Mouse (Mus musculus) right cerebral cortex, adult 2 months (tissue): Measurements from ENCODE around the gene Gm10198.

Experiments
- DNase-seq, 2 experiments: peaks; one replicate each; pipeline ENCODE4 v3.0.0; 2021 to 2022; ENCODE audit warnings: low spot score in 2 of 2

Gm10198 gene

DNA sequence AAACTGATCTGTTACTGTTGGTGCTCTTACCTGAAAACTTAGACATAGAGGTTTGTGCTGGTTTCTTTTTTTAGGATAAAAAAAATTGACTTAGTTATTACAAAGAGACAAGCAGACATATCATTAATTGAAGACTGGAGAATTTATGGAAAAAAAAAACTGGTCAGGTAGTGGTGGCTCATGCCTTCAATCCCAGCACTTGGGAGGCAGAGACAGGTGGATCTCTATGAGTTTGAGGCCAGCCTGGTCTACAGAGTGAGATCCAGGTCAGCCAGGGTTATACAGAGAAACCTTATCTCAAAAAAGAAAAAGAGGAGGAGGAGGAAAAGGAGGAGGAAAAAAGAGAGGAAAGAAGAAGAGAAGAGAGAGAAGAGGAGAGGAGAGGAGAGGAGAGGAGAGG is at the start of gene Gm10198:
Gene Gm10198 (plus strand): TSS at position 301 of the 400 bp plus-strand sequence.
- no peak for DNase-seq

DNA sequence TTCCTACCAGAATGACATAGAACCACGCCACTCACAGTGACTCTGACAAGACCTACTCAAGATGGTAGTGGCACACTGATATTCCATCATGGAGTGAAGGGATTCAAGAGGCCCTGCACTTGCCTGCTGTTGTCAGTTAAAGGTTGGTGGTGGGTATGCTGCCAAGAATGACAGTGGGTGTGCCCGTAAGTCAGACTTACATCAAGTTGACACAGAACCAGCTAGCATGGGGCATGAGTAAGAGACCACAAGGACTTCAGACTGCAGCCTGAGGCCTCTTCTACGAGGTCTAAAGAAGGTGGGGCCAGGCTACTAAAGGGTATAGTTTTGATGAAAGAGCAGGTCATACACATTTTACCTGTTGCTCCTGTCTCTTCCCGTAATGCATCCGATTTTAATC is 47.3 kb upstream of the Gm10198 start:
- DNase-seq = no peak

DNA sequence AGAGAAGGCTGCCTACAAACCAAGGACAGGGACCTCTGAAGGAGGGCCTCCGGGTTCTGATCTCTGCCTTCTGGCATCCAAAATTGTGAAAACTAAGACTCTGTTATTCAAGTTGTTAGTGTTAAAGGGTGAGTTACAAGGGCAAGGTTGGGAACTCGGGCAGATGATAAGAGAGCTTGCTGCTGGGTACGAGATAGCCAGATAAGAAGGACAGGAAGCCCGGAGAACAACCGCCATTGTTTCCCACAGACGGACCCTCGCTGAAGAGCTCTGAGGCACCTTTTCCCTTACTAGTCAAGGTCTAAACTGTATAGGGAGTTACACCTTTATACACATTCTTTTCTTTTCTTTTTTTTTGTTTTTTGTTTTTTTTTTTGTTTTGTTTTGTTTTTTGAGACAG is 39.8 kb upstream of the Gm10198 start:
- DNase-seq = no peak

DNA sequence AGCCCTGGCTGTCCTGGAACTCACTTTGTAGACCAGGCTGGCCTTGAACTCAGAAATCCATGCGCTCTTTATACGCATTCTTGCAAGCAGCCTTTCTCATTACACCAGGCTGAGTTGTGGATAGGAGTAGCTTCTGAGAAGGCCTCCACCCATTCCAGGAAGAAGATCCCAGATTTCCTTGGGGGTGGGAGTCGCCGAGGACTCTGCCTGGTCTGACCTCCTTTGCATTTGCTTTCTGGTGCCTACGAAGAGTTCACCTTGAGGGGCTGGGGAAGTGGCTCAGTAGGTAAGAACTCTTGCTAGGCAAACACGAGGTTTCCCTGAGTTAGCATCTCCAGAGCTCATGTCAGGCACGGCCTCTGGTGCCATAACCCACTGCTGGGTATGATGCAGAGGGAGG is 39.4 kb upstream of the Gm10198 start:
- no peak for DNase-seq

DNA sequence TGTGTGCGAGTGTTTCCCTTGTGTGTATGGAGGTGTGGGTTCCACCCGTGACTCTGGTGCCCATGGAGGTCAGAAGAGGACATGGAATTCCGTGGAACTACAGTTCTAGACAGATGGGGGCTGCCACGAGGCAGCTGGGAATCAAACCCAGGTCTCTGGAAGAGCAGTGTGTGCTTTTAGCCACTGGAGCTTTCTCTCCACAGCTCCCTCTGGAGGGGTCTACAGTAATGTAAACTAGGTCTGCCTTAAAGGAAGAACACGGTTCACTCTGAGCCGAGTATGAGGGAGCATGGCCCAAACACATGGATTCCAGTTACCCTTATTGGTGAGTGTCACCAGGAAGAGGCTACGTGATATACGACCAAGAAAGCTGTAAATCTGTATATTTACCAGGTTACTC is 38.6 kb upstream of the Gm10198 start:
- DNase-seq = no peak

DNA sequence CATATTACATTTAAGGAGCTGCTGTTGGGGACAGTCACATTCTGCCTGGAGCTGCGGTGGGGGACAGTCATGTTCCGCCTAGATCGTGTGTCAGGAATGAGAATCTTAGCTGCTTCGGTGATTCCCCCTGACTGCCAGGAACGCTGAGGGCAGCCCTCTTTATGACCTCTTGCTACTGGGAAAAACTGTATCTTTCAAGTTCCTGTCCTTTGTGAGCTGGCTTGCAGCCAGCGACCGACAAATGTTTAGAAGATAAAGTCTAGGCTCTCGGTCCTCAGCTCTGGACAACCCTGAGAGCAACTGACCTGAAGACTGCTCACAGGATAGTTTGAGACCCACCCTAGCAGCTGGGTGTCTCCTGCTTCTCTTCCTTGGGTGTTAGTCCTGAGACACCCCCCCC is 37.3 kb upstream of the Gm10198 start:
- no peak for DNase-seq

DNA sequence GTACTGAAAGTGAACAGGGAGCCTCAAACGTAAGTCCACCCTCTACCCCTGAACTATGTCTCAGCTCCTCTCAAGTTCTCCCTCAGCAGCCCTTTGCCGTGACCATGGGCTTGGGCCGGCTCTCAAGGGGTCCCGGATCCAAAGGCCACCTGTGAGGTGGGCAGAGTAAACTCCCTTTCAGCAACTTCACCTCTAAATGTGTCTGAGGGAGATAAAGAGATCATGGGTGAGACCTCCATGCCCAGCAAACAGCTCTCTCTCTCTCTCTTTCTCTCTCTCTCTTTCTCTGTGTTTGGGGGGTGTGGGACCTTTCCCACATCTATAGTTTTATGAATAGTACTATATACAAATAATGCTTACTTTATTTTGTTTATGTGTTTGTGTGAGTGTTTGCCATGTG is 36.2 kb upstream of the Gm10198 start:
- no peak for DNase-seq

DNA sequence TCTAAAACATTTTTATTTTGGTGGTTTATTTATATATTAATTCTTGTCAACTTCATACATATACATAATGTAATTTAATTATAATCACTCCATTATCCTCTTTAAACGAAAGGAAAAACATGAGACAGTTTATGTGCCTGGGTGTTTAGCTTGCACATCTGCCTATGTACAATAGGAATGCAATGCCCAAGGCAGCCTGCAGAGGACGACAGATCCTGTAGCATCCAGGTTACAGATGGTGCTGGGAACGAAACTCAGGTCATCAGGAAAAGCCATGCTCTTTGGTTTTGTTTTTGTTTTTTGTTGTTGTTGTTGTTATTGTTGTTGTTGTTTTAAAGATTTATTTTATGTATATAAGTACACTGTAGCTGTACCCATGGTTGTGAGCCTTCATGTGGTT is 32.4 kb upstream of the Gm10198 start:
- no peak for DNase-seq

DNA sequence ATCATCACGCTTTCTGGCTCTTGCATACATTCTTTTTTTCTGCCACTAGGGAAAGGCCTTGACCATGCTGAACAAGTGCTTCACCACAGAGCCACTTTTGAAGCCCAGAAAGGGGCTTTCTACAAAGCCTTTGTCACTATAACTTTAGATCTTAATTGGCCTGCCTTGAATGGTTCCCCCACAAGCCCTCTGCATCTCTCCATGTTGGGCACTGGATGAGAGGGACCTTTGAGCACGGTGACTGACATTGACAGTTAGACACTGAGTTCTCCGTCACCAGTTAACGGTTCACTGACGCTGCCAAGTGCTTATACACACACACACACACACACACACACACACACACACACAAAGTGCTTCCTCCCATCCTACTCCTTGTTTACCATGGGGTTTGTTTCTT is 30.0 kb upstream of the Gm10198 start:
- DNase-seq = no peak

DNA sequence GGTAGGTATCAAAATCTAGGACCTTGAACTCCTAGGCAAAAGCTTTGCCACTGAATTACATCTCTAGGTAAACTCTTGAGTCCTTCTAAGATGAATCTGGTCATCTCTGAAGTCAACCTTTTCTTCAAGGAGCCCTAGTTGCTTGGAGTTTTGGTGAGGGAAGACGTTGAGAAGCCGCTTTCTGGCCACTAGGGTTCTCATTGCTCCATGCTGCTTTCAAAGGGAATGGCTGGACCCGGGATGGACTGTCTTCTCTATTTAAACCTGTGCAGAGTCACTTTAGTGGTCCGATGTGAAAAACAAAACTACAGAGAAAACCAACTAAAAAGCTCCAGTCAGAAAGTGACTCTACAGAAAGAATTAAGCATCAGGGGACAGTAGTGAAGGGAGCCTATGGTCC is 18.4 kb upstream of the Gm10198 start:
- DNase-seq = no peak

DNA sequence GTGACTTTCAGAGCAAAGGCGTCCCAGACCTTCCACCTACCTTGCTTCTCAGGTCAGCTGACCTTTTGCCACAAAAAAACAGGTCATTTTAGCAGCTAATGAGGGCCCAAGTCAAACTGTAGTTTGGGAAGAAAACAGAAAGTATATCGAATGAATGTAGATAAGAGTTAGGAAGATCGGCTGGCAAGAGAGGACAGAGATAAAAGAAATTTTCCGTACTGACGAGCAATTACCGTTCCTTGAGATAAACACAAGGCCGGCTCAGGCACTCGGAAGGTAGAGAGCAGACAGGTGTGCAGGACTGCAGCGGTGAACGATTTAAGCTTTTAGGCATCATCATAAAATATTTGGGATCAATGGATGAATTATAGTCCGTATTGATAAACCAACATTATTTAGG is 15.4 kb upstream of the Gm10198 start:
- no peak for DNase-seq

DNA sequence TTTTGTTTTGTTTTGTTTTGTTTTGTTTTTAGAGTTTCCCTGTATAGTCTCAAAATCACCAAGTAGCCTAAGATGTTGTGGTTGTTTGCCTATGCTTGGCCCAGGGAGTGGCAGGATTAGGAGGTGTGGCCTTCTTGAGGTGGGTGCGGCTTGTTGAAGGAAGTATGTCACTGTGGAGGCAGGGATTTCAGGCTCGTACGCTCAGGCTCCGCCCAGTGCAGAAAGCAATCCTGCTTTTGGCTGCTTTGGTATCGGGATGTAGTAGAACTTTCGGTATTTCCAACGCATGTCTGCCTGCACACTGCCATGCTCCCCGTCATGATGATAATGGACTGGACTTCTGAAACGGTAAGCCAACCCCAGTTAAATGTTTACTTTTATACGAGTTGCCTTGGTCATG is 12.5 kb upstream of the Gm10198 start:
- no peak for DNase-seq

DNA sequence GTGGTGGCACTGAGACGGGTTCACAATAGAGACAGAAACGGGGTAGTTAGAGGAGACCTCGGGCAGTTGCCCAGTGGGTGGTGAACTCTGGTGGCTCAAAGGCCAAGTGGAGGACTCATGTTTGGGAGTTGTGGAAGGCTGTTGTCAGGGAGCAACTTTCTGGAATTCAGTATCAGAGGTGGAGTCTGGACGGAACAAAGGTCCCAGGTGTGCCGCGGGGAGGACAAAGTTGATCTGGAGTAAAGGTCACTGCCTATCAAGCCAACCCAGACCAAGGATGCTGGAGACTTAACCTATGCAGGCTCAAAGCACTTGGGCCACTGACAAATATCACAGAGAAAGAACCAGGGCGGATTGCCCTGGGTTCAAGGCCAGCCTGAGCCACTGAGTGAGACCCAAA is 5.5 kb downstream of the Gm10198 start:
- DNase-seq = no peak

DNA sequence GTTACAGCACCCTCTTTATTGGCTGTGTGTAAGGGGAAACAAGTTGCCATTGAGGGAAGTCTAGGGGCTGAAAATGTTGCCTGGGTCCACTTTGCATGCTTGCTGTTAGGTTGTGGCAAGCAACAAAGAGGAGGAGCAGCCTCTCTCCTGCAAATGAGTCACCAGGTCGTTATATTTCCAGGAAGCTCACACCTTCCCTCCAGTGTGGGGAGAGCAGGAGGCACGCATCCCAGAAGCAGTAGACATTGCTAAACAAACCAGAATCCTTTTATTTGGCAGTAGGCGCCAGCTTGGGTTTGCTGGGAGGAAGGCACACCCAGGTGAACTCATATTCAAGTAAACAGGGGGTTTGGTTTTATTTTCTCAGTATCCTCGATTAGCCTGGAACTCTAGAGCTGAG is 8.8 kb downstream of the Gm10198 start:
- no peak for DNase-seq

DNA sequence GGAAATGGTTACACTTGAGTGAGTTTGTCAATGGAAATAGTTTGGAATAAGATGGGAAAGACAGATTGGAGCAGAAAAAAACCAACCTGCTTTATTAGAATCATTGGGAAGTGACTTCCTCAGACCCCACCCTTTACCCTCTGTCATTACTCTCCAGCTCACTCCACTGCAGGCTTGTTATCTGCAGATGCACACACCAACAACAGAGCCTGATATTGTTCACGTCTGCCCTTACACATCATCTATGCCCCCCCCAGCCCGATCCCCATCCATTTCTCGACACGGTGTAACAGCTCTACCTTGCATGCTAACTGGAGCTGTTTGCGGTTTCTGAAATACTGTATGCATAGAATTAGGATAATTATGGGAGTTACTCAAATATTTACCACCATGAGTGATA is 12.2 kb downstream of the Gm10198 start:
- no peak for DNase-seq

DNA sequence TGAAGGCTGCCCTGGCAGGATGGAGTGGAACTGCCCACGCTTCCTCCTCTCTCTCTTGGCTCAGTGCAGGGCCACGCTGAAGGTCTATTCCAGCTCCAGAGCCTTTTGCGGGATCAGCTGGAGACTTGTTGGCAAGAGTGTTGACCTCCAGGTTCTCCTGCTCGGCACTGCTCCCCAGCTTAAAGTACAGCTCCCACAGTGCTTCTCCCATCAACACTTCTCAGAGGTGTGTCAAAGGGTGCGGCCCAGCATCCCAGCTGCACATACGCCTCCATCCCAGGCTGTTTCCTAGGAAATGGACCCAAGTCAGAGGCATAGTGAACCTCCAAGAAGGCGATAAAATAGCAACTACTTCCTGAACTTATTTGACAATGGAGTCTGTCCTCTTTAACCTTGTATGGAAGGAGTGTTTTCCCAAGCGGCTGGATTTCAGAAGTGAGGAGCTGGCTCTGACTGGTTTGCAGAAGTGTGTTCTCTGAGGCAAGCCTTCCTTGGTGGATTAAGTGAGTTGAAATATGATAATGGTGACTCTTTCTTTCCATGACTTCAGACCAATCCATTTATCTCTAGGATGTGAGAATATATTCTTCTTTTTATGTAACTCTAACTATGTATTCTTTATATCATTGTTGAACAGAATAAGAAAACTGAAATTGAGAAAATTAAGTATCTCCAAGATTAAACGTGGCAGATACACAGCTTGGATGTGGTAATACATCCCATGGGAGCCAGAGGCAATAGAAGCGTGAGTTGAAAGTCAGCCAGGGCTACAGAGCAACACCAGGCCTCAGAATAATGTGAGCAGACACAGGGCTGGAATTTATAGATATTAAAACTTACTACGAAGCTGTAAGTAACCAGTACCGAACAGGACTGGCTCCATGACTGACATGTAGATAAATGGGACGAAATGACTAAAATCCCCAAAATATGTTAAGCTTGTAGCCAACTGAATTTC is 23.9 kb downstream of the Gm10198 start:
- DNase-seq = no peak

DNA sequence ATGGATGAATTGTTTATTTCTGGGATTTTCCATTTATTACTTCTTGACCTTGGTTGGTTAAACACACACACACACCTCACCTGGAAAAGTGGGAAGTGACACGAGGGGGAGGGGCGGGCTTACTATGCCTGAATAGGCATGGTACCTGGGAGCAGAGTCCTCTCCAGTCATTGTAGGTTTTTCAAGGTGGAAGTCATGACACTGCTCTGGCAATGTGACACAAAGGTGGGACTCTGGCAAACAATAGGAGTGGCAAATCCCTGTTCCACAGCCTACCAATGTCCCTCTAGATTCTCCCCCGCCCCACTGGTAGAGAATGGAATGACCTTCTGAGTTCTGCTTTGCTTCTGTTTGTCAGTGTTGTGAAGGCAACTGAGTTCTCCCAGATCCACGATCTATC is 27.8 kb downstream of the Gm10198 start:
- no peak for DNase-seq

DNA sequence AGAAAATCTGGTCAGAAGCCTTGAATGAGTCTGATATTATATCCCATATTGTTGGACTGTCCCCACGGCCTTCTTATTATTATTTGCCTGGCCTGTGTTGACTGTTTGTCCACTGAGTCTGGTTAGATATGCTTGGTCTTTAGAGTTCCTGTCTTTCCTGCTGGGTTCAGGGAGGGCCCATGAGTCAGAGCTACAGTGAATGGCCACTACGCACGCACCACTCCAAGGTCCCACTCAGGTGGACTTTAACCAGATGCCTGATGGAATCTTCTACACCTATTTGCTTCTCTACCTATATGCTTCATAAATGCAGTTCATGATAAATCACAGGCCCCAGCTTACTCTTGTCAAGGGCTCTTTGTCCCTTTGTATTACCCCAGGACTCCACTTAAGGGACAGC is 29.8 kb downstream of the Gm10198 start:
- no peak for DNase-seq

DNA sequence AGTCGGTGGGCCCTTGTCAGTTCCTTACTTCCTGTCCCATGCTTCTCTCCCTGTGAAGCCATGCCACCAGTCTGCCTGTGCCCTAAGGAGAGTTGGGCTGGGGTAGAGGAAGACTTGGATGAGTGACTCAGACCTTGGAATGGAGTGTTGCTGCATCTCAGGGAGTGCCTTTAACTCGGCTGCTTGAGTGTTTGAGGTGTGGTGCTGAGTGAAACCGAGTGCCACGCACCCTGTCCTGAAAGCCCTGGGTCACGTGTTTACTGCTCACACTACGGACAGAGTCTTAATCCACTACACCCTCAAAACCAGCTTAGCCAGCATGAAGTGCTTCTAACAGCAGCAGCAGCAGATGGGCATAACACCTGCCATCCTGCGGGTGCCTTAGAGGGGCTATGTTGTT is 30.5 kb downstream of the Gm10198 start:
- DNase-seq = no peak

DNA sequence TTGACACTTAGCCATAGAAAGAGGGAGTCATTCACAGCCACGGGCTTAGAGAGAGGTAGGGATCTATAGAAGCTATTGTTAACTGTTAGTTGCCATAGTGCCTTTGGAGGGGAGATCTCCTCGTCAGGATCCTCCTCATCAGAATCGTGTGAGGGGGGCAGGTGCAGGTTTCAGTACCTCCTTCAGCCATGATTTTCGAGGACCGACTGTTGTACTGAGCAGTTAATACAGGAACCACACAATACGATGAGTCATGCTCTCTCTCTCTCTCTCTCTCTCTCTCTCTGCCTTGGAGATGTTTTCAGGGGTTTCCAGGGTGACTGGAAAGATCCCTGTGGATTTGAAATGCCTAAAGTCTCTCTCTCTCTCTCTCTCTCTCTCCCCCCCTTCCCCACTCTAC is 31.5 kb downstream of the Gm10198 start:
- no peak for DNase-seq

DNA sequence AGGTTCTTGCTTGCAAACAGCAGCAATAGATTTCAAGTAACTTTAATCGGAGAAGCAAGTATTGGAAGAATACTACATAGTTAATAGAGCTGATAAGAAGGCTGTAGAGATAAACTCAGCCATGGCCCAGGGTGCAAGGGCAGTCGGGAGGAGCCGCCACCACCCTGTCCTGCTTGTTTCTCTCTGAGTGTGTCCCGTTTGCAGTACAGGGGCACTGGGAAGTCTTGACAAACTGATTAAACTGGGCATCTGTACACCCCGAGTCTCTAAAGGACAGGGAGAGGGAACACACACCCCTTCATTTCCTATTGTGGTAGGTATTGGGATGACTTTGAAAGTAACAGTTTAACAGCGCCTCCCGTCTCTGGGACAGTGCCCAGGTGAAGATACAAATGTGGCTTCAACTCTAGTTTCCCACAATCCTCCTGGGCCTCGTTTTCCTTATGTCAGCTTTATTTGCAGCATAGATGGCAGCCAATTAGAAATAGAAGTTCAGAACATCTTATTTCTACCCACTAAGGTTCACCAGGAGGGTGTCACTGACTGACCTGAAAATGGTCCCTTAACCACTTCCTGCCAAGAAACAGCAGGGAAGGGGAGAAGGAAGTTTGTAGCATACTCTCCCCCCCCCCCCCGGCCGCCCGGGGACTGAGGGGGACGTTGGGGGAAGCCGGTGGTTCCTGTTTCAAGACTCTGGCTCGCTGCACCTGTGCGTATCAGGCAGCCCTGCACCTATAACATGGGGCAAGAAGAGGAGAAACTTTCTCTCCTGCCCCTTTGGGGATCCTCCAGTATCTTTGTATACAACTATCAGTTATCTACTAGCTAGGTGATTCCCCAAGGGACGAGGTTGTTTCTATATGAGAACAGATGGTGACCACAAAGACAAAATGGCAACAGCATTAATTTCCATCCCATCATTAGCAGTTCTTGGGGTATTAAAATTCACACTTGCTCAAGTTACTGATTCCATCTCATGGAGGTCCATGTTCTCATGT is 41.9 kb downstream of the Gm10198 start:
- DNase-seq = no peak

DNA sequence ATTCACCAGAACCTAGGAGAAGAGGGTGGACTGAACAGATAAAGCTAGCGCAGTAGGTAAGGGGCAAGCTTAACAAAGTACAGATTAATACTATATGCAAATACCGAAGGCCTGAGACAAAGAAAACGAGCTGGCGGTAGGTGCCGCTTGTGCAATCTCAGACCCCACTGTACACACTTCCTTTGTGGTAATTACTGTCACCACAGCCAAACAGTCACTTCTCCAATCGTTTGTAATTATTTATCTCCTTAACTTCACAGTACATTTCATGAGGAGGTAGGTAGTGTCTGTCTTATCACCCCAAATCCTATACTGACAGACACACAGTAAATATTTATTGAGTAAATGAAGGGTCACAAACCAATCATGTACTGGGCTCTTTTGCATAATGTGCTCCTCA is 47.7 kb downstream of the Gm10198 start:
- no peak for DNase-seq
